Mouse (Mus musculus): ENCODE measurements around the gene 0610040J01Rik. TPM values are rescaled to one million over a fixed set of nuclear protein-coding genes. Genes with fewer than 3 reads are reported as not detected.
"Not testable (repeated sequence)": the region's sequence is repeated elsewhere in the genome, so short reads cannot be mapped to it uniquely, and the experiment has no call there.

Gene 0610040J01Rik
- polyA plus RNA-seq, 1 experiment = 1.9 TPM

- no peak for DNase-seq (ENCODE audit: low read depth)
Measured at GRCm38 (mm10) chr5:63828380-63829185, 16.4 kb downstream of the 0610040J01Rik start.

- no peak for DNase-seq (ENCODE audit: low read depth)
Measured at GRCm38 (mm10) chr5:63831054-63831453, 18.9 kb downstream of the 0610040J01Rik start.

GRCm38 (mm10) chr5:63833955-63834354, 21.8 kb downstream of the 0610040J01Rik start:
- no peak for DNase-seq (ENCODE audit: low read depth)

GRCm38 (mm10) chr5:63834435-63834834, 22.3 kb downstream of the 0610040J01Rik start:
- DNase-seq (ENCODE audit: low read depth) = no peak

GRCm38 (mm10) chr5:63837115-63837514, 25.0 kb downstream of the 0610040J01Rik start:
- no peak for DNase-seq (ENCODE audit: low read depth)

- DNase-seq (ENCODE audit: low read depth) = no peak
Measured at GRCm38 (mm10) chr5:63837851-63838250, 25.7 kb downstream of the 0610040J01Rik start.

GRCm38 (mm10) chr5:63839801-63840416, 27.7 kb downstream of the 0610040J01Rik start:
- no peak for DNase-seq (ENCODE audit: low read depth)

- no peak for DNase-seq (ENCODE audit: low read depth)
Measured at GRCm38 (mm10) chr5:63847080-63847479, 34.9 kb downstream of the 0610040J01Rik start.

- no peak for DNase-seq (ENCODE audit: low read depth)
Measured at GRCm38 (mm10) chr5:63847541-63848226, 35.5 kb downstream of the 0610040J01Rik start.

GRCm38 (mm10) chr5:63858901-63859300, 46.7 kb downstream of the 0610040J01Rik start:
- DNase-seq (ENCODE audit: low read depth) = no peak

GRCm38 (mm10) chr5:63867421-63867820, 55.3 kb downstream of the 0610040J01Rik start:
- no peak for DNase-seq (ENCODE audit: low read depth)

- DNase-seq (ENCODE audit: low read depth) = no peak
Measured at GRCm38 (mm10) chr5:63872176-63872932, 60.2 kb downstream of the 0610040J01Rik start.

- no peak for DNase-seq (ENCODE audit: low read depth)
Measured at GRCm38 (mm10) chr5:63874880-63875279, 62.7 kb downstream of the 0610040J01Rik start.

GRCm38 (mm10) chr5:63876081-63876480, 63.9 kb downstream of the 0610040J01Rik start:
- no peak for DNase-seq (ENCODE audit: low read depth)

- no peak for DNase-seq (ENCODE audit: low read depth)
Measured at GRCm38 (mm10) chr5:63879026-63879425, 66.9 kb downstream of the 0610040J01Rik start.

- no peak for DNase-seq (ENCODE audit: low read depth)
Measured at GRCm38 (mm10) chr5:63886292-63886691, 74.1 kb downstream of the 0610040J01Rik start.

- no peak for DNase-seq (ENCODE audit: low read depth)
Measured at GRCm38 (mm10) chr5:63886709-63887108, 74.5 kb downstream of the 0610040J01Rik start.

- DNase-seq (ENCODE audit: low read depth) = no peak
Measured at GRCm38 (mm10) chr5:63887111-63887510, 74.9 kb downstream of the 0610040J01Rik start.

- no peak for DNase-seq (ENCODE audit: low read depth)
Measured at GRCm38 (mm10) chr5:63891241-63891640, 79.1 kb downstream of the 0610040J01Rik start.

- DNase-seq (ENCODE audit: low read depth) = no peak
Measured at GRCm38 (mm10) chr5:63891912-63892311, 79.7 kb downstream of the 0610040J01Rik start.

GRCm38 (mm10) chr5:63897001-63897819, 85.0 kb downstream of the 0610040J01Rik start:
- DNase-seq (ENCODE audit: low read depth) = not testable (repeated sequence)

Measured in gonadal fat pad, adult 2 months (tissue).